Mouse (Mus musculus) lung, embryonic 14.5 days (tissue): ENCODE measurements at regions not wholly inside any gene's neighbourhood (a gene's known extent, or its start where the extent isn't known, plus 50 kb on each side); places are given as distances from the start of the nearest gene placed in this dataset.

Source experiments
- ATAC-seq: fragments of 200-750 bp; cut with Nextera tagmentation; 2 replicates; pipeline ENCODE4 v1.8.0; 2017; ENCODE audit warnings: mild to moderate bottlenecking, moderate TSS enrichment, moderate library complexity; ENCODE audit not compliant: insufficient read depth
- DNase-seq: peaks from one replicate; pipeline ENCODE4 v3.0.0-alpha.2; 2015
- H3K27ac ChIP-seq: fragments of 300-500 bp; sonication (generic); 2 replicates; pipeline ENCODE4 v1.5.1; 2014; ENCODE audit warnings: low read depth, mild to moderate bottlenecking, moderate library complexity
- H3K27me3 ChIP-seq: fragments of 300-500 bp; sonication (generic); 2 replicates; pipeline ENCODE4 v1.6.1; 2014; ENCODE audit warnings: low read length, control low read depth; ENCODE audit not compliant: insufficient read depth
- H3K36me3 ChIP-seq: fragments of 300-500 bp; sonication (generic); 2 replicates; pipeline ENCODE4 v1.6.1; 2014; ENCODE audit warnings: control low read depth; ENCODE audit not compliant: insufficient read depth
- H3K4me1 ChIP-seq: fragments of 300-500 bp; sonication (generic); 2 replicates; pipeline ENCODE4 v1.6.1; 2014; ENCODE audit warnings: antibody characterized with exemption, control low read depth; ENCODE audit not compliant: insufficient read depth
- H3K4me2 ChIP-seq: fragments of 300-500 bp; sonication (generic); 2 replicates; pipeline ENCODE4 v1.6.1; 2014; ENCODE audit warnings: mild to moderate bottlenecking
- H3K4me3 ChIP-seq: fragments of 300-500 bp; sonication (generic); 2 replicates; pipeline ENCODE4 v1.5.1; 2014; ENCODE audit warnings: low read depth, low read length
- H3K9ac ChIP-seq: fragments of 300-500 bp; sonication (generic); 2 replicates; pipeline ENCODE4 v1.6.1; 2014
- H3K9me3 ChIP-seq: fragments of 300-500 bp; sonication (generic); 2 replicates; pipeline ENCODE4 v1.6.1; 2016; ENCODE audit warnings: low read depth, low read length, control low read depth
- CTCF ChIP-seq: IDR thresholded peaks from 2 replicates; pipeline ENCODE4 v1.5.1; 2016; ENCODE audit warnings: antibody characterized with exemption, low read depth
- WGBS: fragments of 180-500 bp; shearing (Covaris S2); extraction: QIAGEN DNeasy Blood & Tissue Kit; methylation state at CpG from one replicate; pipeline ENCODE4 v1.1.7; 2014; 5-methylcytosine and 5-hydroxymethylcytosine counted together

GRCm38 (mm10) chr16:55663946-55664345, 174.8 kb downstream of the Nfkbiz start:
- DNase-seq (no peak), ATAC-seq (no peak)
- H3K36me3 ChIP-seq, result no peaks in the 10 kb centered on the region
- H3K27me3 ChIP-seq, result no peaks in the 10 kb centered on the region
- no peak overlapping the region for H3K4me3 ChIP-seq
- H3K4me2 ChIP-seq, result no peak overlapping the region
- H3K4me1 ChIP-seq, result no peaks in the 10 kb centered on the region
- 85% methylated on average over 1 of the region's 1 CpGs for WGBS
- H3K9ac ChIP-seq, result no peak overlapping the region
- no peaks in the 10 kb centered on the region for H3K9me3 ChIP-seq
- no peak for TF ChIP-seq CTCF
- H3K27ac ChIP-seq, result no peak overlapping the region

DNA sequence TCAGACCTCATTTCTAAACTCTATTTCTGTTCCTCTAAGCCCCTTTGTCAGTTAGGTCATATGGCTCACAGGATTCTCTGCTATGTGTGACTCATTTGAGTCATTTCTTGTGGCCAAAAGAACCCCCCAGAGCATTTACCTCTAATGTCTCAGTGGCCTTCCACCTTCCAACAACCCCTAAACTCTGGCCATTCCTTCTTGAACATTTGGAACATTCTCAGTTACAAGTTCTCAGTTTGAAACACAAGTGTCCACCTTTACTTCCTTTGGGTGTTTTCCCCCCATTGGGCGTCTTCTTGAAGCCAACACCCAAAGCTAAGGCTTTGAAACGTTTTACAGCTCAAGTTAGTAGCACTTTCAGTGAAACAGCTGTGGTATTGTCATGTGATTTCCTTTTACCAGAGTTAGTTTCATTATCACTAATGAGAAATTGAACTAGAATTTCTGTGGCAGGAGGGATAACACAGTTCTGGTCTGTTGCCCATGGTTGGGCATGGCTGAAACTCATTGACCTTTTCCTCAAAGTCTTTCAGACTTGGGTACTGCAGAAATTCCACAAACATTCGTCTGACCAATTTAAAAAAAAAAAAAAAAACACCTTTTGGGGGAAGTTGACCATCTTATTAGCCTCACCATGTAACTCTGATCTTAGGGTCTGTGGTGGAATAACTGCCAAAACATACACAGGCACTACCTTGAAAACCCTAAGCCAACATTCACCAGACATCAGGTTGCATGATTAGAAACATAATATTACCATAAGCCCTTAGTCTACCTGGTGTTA, 201.8 kb downstream of the Nfkbiz start:
- no peak for DNase-seq
- 53% methylated on average over 3 of the region's 3 CpGs for WGBS
- no peak for TF ChIP-seq CTCF

DNA sequence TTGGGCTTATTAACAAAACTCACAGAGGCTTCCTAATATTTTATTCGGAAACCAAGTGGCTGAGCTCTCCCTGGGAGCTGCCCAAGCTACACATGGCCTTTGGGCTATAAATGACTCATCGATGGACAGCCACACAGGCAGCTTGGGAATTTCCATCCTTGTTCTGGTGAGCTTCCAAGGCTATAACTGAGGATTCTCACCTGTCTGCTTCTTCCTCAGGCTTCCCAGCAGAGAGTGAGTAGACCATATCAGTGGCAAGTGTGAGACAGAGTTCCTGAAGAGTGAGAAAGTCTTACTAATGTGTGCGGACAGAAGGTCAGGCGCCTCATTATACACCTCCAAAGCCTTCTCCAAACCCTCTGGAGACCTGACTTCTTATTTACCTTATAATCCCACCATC, 202.5 kb downstream of the Nfkbiz start:
- Histone ChIP-seq H3K27ac (no peak overlapping the region), H3K9ac (no peak overlapping the region), H3K4me3 (no peak overlapping the region), H3K36me3 (no peaks in the 10 kb centered on the region), H3K9me3 (no peaks in the 10 kb centered on the region), H3K4me2 (no peak overlapping the region), H3K4me1 (no peaks in the 10 kb centered on the region), H3K27me3 (no peaks in the 10 kb centered on the region)
- 86% methylated on average over 4 of the region's 4 CpGs for WGBS
- no peak for DNase-seq
- ATAC-seq, result no peak
- TF ChIP-seq CTCF, result no peak

More for the DNA sequence above, 201.8 kb downstream of the Nfkbiz start:
- ATAC-seq, result no peak
- H3K4me3 ChIP-seq, result no peak overlapping the region
- no peaks in the 10 kb centered on the region for H3K9me3 ChIP-seq
- H3K27me3 ChIP-seq, result no peaks in the 10 kb centered on the region
- no peaks in the 10 kb centered on the region for H3K4me1 ChIP-seq
- H3K4me2 ChIP-seq, result no peak overlapping the region
- no peaks in the 10 kb centered on the region for H3K36me3 ChIP-seq
- no peak overlapping the region for H3K9ac ChIP-seq
- no peak overlapping the region for H3K27ac ChIP-seq

DNA sequence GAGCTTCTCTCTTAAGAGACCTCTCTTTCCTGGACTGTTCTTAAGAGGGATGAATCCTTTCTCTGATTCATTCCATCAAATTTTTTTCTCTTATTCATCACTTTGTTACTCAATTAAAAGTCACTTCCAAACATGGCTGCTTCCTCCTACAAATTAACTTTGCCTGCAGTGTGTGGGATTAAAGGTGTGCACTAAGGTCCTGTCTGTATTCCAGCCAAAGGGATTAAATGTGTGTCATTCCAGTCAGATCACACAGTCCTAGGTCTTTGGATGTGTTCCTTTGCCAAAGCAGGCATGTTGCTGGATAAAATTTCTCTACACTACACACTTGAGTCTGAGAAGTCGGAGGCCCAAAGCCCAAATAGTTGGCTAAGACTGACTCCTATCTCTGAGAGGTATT, 204.0 kb downstream of the Nfkbiz start:
- ATAC-seq, result no peak

GRCm38 (mm10) chr16:55632220-55632619, 206.5 kb downstream of the Nfkbiz start:
- Histone ChIP-seq H3K27me3 (no peaks in the 10 kb centered on the region), H3K36me3 (no peaks in the 10 kb centered on the region), H3K9me3 (no peaks in the 10 kb centered on the region), H3K4me1 (no peaks in the 10 kb centered on the region), H3K4me2 (no peak overlapping the region), H3K9ac (no peak overlapping the region), H3K27ac (no peak overlapping the region), H3K4me3 (no peak overlapping the region)
- ATAC-seq (no peak), DNase-seq (no peak)
- WGBS, result 31% methylated on average over 3 of the region's 3 CpGs
- no peak for TF ChIP-seq CTCF

More for the DNA sequence above, 204.0 kb downstream of the Nfkbiz start:
- H3K9me3 ChIP-seq, result no peaks in the 10 kb centered on the region
- no peak for DNase-seq
- 62% methylated on average over 1 of the region's 1 CpGs for WGBS
- no peak overlapping the region for H3K4me3 ChIP-seq
- TF ChIP-seq CTCF, result no peak
- no peaks in the 10 kb centered on the region for H3K36me3 ChIP-seq
- H3K4me2 ChIP-seq, result no peak overlapping the region
- no peaks in the 10 kb centered on the region for H3K27me3 ChIP-seq
- H3K4me1 ChIP-seq, result no peaks in the 10 kb centered on the region
- no peak overlapping the region for H3K9ac ChIP-seq
- H3K27ac ChIP-seq, result no peak overlapping the region

DNA sequence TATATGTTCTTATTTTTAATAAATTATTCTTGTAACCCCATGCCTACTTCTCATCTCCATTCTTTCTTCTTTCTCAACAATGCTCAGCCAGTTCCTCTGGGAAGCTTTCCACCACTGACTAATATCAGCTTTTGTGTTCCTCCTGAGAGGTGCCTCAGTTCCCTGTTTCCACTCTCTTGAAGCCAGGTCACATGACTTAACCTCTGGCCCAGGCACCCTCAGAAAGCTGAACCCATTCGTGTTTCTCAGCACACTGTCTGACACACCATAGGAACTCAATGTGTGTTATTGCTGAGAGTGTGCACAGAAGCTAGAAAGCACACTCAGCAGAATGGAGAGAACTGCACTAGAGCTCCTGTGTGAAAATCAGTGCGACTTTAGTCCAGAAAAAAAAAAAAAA, 207.1 kb downstream of the Nfkbiz start:
- no peak overlapping the region for H3K4me2 ChIP-seq
- H3K9me3 ChIP-seq, result no peaks in the 10 kb centered on the region
- H3K4me3 ChIP-seq, result no peak overlapping the region
- no peak overlapping the region for H3K9ac ChIP-seq
- no peaks in the 10 kb centered on the region for H3K4me1 ChIP-seq
- no peak for TF ChIP-seq CTCF
- DNase-seq, result no peak
- H3K27me3 ChIP-seq, result no peaks in the 10 kb centered on the region
- no peak overlapping the region for H3K27ac ChIP-seq
- 56% methylated on average over 2 of the region's 2 CpGs for WGBS
- H3K36me3 ChIP-seq, result no peaks in the 10 kb centered on the region
- no peak for ATAC-seq

- TF ChIP-seq CTCF, result no peak
- no peak overlapping the region for H3K4me2 ChIP-seq
- H3K36me3 ChIP-seq, result no peaks in the 10 kb centered on the region
- ATAC-seq (no peak), DNase-seq (no peak)
- WGBS, result 90% methylated on average over 2 of the region's 2 CpGs
- H3K4me3 ChIP-seq, result no peak overlapping the region
- no peak overlapping the region for H3K27ac ChIP-seq
- no peak overlapping the region for H3K9ac ChIP-seq
- no peaks in the 10 kb centered on the region for H3K9me3 ChIP-seq
- no peaks in the 10 kb centered on the region for H3K4me1 ChIP-seq
- H3K27me3 ChIP-seq, result no peaks in the 10 kb centered on the region
Observed at GRCm38 (mm10) chr16:55631048-55631447, 207.7 kb downstream of the Nfkbiz start.
